Mouse (Mus musculus): ENCODE measurements at regions not wholly inside any gene's neighbourhood (a gene's known extent, or its start where the extent isn't known, plus 50 kb on each side); places are given as distances from the start of the nearest gene placed in this dataset.

GRCm38 (mm10) chr13:53915456-53915855 lies 140.0 kb downstream of the Drd1 start:
- TF ChIP-seq CTCF (IDR thresholded peaks at IDR 0.05; ENCODE audit: low read depth) (no peak), EP300 (IDR thresholded peaks at IDR 0.05; ENCODE audit: low read depth) (no peak)
